Mouse (Mus musculus): ENCODE measurements around the gene Plppr1.
A peak's percentile ranks its signal among the peaks of the same experiment; 100 is the strongest.

The Plppr1 gene

GRCm38 (mm10) chr4:49059021-49059401, at the start of gene Plppr1:
Gene Plppr1 (plus strand): TSS chr4:49059273.
- DNase-seq (ENCODE audit: low spot score in 2 of 2): peak; percentile 23 to 44

GRCm38 (mm10) chr4:49016701-49017100, 42.4 kb upstream of the Plppr1 start:
- no peak for DNase-seq (ENCODE audit: low spot score in 2 of 2)

- no peak for DNase-seq (ENCODE audit: low spot score in 2 of 2)
Measured at GRCm38 (mm10) chr4:49023221-49023620, 35.9 kb upstream of the Plppr1 start.

- DNase-seq (ENCODE audit: low spot score in 2 of 2): no peak
Measured at GRCm38 (mm10) chr4:49038311-49038710, 20.8 kb upstream of the Plppr1 start.

GRCm38 (mm10) chr4:49039854-49040253, 19.2 kb upstream of the Plppr1 start:
- no peak for DNase-seq (ENCODE audit: low spot score in 2 of 2)

- no peak for DNase-seq (ENCODE audit: low spot score in 2 of 2)
Measured at GRCm38 (mm10) chr4:49041655-49042054, 17.4 kb upstream of the Plppr1 start.

- DNase-seq (ENCODE audit: low spot score in 2 of 2): no peak
Measured at GRCm38 (mm10) chr4:49050628-49051027, 8.4 kb upstream of the Plppr1 start.

- no peak for DNase-seq (ENCODE audit: low spot score in 2 of 2)
Measured at GRCm38 (mm10) chr4:49057916-49058315, 1.2 kb upstream of the Plppr1 start.

- DNase-seq (ENCODE audit: low spot score in 2 of 2): no peak
Measured at GRCm38 (mm10) chr4:49058557-49058956, 516 bp upstream of the Plppr1 start.

- peak; percentile 24 to 35 for DNase-seq (ENCODE audit: low spot score in 2 of 2)
Measured at GRCm38 (mm10) chr4:49059402-49060381, 619 bp downstream of the Plppr1 start.

GRCm38 (mm10) chr4:49069471-49069870, 10.4 kb downstream of the Plppr1 start:
- no peak for DNase-seq (ENCODE audit: low spot score in 2 of 2)

GRCm38 (mm10) chr4:49072886-49073285, 13.8 kb downstream of the Plppr1 start:
- no peak for DNase-seq (ENCODE audit: low spot score in 2 of 2)

- DNase-seq (ENCODE audit: low spot score in 2 of 2): no peak
Measured at GRCm38 (mm10) chr4:49075881-49076280, 16.8 kb downstream of the Plppr1 start.

GRCm38 (mm10) chr4:49079399-49079798, 20.3 kb downstream of the Plppr1 start:
- DNase-seq (ENCODE audit: low spot score in 2 of 2): no peak

- DNase-seq (ENCODE audit: low spot score in 2 of 2): no peak
Measured at GRCm38 (mm10) chr4:49088205-49088604, 29.1 kb downstream of the Plppr1 start.

- DNase-seq (ENCODE audit: low spot score in 2 of 2): no peak
Measured at GRCm38 (mm10) chr4:49090461-49090860, 31.4 kb downstream of the Plppr1 start.

GRCm38 (mm10) chr4:49099448-49099847, 40.4 kb downstream of the Plppr1 start:
- no peak for DNase-seq (ENCODE audit: low spot score in 2 of 2)

GRCm38 (mm10) chr4:49101934-49102768, 43.1 kb downstream of the Plppr1 start:
- no peak for DNase-seq (ENCODE audit: low spot score in 2 of 2)

GRCm38 (mm10) chr4:49102769-49103193, 43.7 kb downstream of the Plppr1 start:
- DNase-seq (ENCODE audit: low spot score in 2 of 2): no peak

- DNase-seq (ENCODE audit: low spot score in 2 of 2): no peak
Measured at GRCm38 (mm10) chr4:49104860-49105259, 45.8 kb downstream of the Plppr1 start.

GRCm38 (mm10) chr4:49107895-49108294, 48.8 kb downstream of the Plppr1 start:
- no peak for DNase-seq (ENCODE audit: low spot score in 2 of 2)

GRCm38 (mm10) chr4:49108371-49108770, 49.3 kb downstream of the Plppr1 start:
- no peak for DNase-seq (ENCODE audit: low spot score in 2 of 2)
